Mouse (Mus musculus): ENCODE measurements around the gene Gfer. TPM values are rescaled to one million over a fixed set of nuclear protein-coding genes. Genes with fewer than 3 reads are reported as not detected.
A peak's percentile ranks its signal among the peaks of the same experiment; 100 is the strongest.

Gfer gene
- polyA plus RNA-seq, 1 experiment, result 30.9 TPM

GRCm38 (mm10) chr17:24736330-24737051 is 40.5 kb upstream of the Gfer start, which contains the start of gene Msrb1:
Gene Msrb1 (plus strand): TSS chr17:24736642.
- under 1% methylated on average over 28 of the region's 29 CpGs for WGBS
- Histone ChIP-seq H3K4me1 (ENCODE audit: control insufficient read depth, insufficient read depth, low read length) (no peaks in the 10 kb centered on the region), H3K4me3 (replicated peaks; ENCODE audit: insufficient read depth, low read depth, low read length) (peak within 1 kb of the TSS; percentile 95), H3K27ac (ENCODE audit: insufficient read depth, low read length) (peak within 1 kb of the TSS; percentile 51), H3K27me3 (ENCODE audit: control insufficient read depth, insufficient read depth, low read length) (no peaks in the 10 kb centered on the region)
- peak; percentile 91 to 96 for DNase-seq
- TF ChIP-seq CTCF (IDR thresholded peaks at IDR 0.05; ENCODE audit: borderline replicate concordance, insufficient read depth, low read depth, low read length) (no peak), POLR2A (IDR thresholded peaks at IDR 0.05; ENCODE audit: borderline replicate concordance, insufficient read depth, low read length) (peak; percentile 71)

- DNase-seq, result no peak
- H3K4me1 ChIP-seq (ENCODE audit: control insufficient read depth, insufficient read depth, low read length), result no peaks in the 10 kb centered on the region
- no peaks in the 10 kb centered on the region for H3K27me3 ChIP-seq (ENCODE audit: control insufficient read depth, insufficient read depth, low read length)
- WGBS, result 82% methylated on average over 7 of the region's 7 CpGs
- no peak overlapping the region for H3K4me3 ChIP-seq (replicated peaks; ENCODE audit: insufficient read depth, low read depth, low read length)
- TF ChIP-seq CTCF (IDR thresholded peaks at IDR 0.05; ENCODE audit: borderline replicate concordance, insufficient read depth, low read depth, low read length) (no peak), POLR2A (IDR thresholded peaks at IDR 0.05; ENCODE audit: borderline replicate concordance, insufficient read depth, low read length) (no peak)
- H3K27ac ChIP-seq (ENCODE audit: insufficient read depth, low read length), result no peak overlapping the region
Observed at GRCm38 (mm10) chr17:24735446-24735845, 39.5 kb upstream of the Gfer start.

- TF ChIP-seq POLR2A (IDR thresholded peaks at IDR 0.05; ENCODE audit: borderline replicate concordance, insufficient read depth, low read length) (no peak), CTCF (IDR thresholded peaks at IDR 0.05; ENCODE audit: borderline replicate concordance, insufficient read depth, low read depth, low read length) (no peak)
- H3K4me1 ChIP-seq (ENCODE audit: control insufficient read depth, insufficient read depth, low read length), result no peaks in the 10 kb centered on the region
- no peak for DNase-seq
- WGBS, result 88% methylated on average over 1 of the region's 1 CpGs
- no peak overlapping the region for H3K4me3 ChIP-seq (replicated peaks; ENCODE audit: insufficient read depth, low read depth, low read length)
- H3K27me3 ChIP-seq (ENCODE audit: control insufficient read depth, insufficient read depth, low read length), result no peaks in the 10 kb centered on the region
- no peak overlapping the region for H3K27ac ChIP-seq (ENCODE audit: insufficient read depth, low read length)
Observed at GRCm38 (mm10) chr17:24734513-24734912, 38.6 kb upstream of the Gfer start.

- Histone ChIP-seq H3K27ac (ENCODE audit: insufficient read depth, low read length) (no peak overlapping the region), H3K4me3 (replicated peaks; ENCODE audit: insufficient read depth, low read depth, low read length) (no peak overlapping the region), H3K4me1 (ENCODE audit: control insufficient read depth, insufficient read depth, low read length) (no peaks in the 10 kb centered on the region), H3K27me3 (ENCODE audit: control insufficient read depth, insufficient read depth, low read length) (no peaks in the 10 kb centered on the region)
- WGBS, result 73% methylated on average over 21 of the region's 21 CpGs
- TF ChIP-seq CTCF (IDR thresholded peaks at IDR 0.05; ENCODE audit: borderline replicate concordance, insufficient read depth, low read depth, low read length), result no peak
- no peak for TF ChIP-seq POLR2A (IDR thresholded peaks at IDR 0.05; ENCODE audit: borderline replicate concordance, insufficient read depth, low read length)
- no peak for DNase-seq
Observed at GRCm38 (mm10) chr17:24733434-24734050, 37.6 kb upstream of the Gfer start.

- H3K4me3 ChIP-seq (replicated peaks; ENCODE audit: insufficient read depth, low read depth, low read length), result no peak overlapping the region
- no peaks in the 10 kb centered on the region for H3K4me1 ChIP-seq (ENCODE audit: control insufficient read depth, insufficient read depth, low read length)
- DNase-seq, result no peak
- H3K27me3 ChIP-seq (ENCODE audit: control insufficient read depth, insufficient read depth, low read length), result no peaks in the 10 kb centered on the region
- no peak overlapping the region for H3K27ac ChIP-seq (ENCODE audit: insufficient read depth, low read length)
- 76% methylated on average over 12 of the region's 12 CpGs for WGBS
- TF ChIP-seq POLR2A (IDR thresholded peaks at IDR 0.05; ENCODE audit: borderline replicate concordance, insufficient read depth, low read length) (no peak), CTCF (IDR thresholded peaks at IDR 0.05; ENCODE audit: borderline replicate concordance, insufficient read depth, low read depth, low read length) (no peak)
Observed at GRCm38 (mm10) chr17:24732233-24732935, 36.4 kb upstream of the Gfer start.

- TF ChIP-seq CTCF (IDR thresholded peaks at IDR 0.05; ENCODE audit: borderline replicate concordance, insufficient read depth, low read depth, low read length) (no peak), POLR2A (IDR thresholded peaks at IDR 0.05; ENCODE audit: borderline replicate concordance, insufficient read depth, low read length) (no peak)
- no peaks in the 10 kb centered on the region for H3K27me3 ChIP-seq (ENCODE audit: control insufficient read depth, insufficient read depth, low read length)
- H3K4me3 ChIP-seq (replicated peaks; ENCODE audit: insufficient read depth, low read depth, low read length), result no peak overlapping the region
- no peak for DNase-seq
- no peaks in the 10 kb centered on the region for H3K4me1 ChIP-seq (ENCODE audit: control insufficient read depth, insufficient read depth, low read length)
- WGBS, result 79% methylated on average over 14 of the region's 14 CpGs
- H3K27ac ChIP-seq (ENCODE audit: insufficient read depth, low read length), result no peak overlapping the region
Observed at GRCm38 (mm10) chr17:24730787-24731186, 34.8 kb upstream of the Gfer start.

GRCm38 (mm10) chr17:24729067-24729466 is 33.1 kb upstream of the Gfer start:
- no peak for DNase-seq
- Histone ChIP-seq H3K4me1 (ENCODE audit: control insufficient read depth, insufficient read depth, low read length) (no peaks in the 10 kb centered on the region), H3K27me3 (ENCODE audit: control insufficient read depth, insufficient read depth, low read length) (no peaks in the 10 kb centered on the region), H3K4me3 (replicated peaks; ENCODE audit: insufficient read depth, low read depth, low read length) (no peak overlapping the region), H3K27ac (ENCODE audit: insufficient read depth, low read length) (no peak overlapping the region)
- no peak for TF ChIP-seq CTCF (IDR thresholded peaks at IDR 0.05; ENCODE audit: borderline replicate concordance, insufficient read depth, low read depth, low read length)
- no peak for TF ChIP-seq POLR2A (IDR thresholded peaks at IDR 0.05; ENCODE audit: borderline replicate concordance, insufficient read depth, low read length)
- 54% methylated on average over 6 of the region's 6 CpGs for WGBS

All from cerebellum, adult 2 months (tissue).